Mouse (Mus musculus) adrenal gland, postnatal 10 days (tissue): ENCODE results near the gene Ttc25. TPM values are rescaled to one million over a fixed set of nuclear protein-coding genes. Genes with fewer than 3 reads are reported as not detected.
"Not testable (repeated sequence)": the region's sequence is repeated elsewhere in the genome, so short reads cannot be mapped to it uniquely, and the experiment has no call there.

Experiments used
- DNase-seq: peaks from one replicate; pipeline ENCODE4 v3.0.0; 2021; ENCODE audit warnings: mixed read lengths
- total RNA-seq, 2 experiments: library from RNA; stranded (reverse); gene quantifications; 2 replicates each; pipeline ENCODE4 v1.2.3; 2021

The Ttc25 gene
- total RNA-seq, 2 experiments from 2014 or later, result 1.4 to 1.6 TPM

- DNase-seq, result no peak
These were observed 16.8 kb upstream of the Ttc25 start for GRCm38 (mm10) chr11:100528375-100529165.

- DNase-seq, result no peak
These were observed 11.5 kb upstream of the Ttc25 start for GRCm38 (mm10) chr11:100533871-100534270.

DNA sequence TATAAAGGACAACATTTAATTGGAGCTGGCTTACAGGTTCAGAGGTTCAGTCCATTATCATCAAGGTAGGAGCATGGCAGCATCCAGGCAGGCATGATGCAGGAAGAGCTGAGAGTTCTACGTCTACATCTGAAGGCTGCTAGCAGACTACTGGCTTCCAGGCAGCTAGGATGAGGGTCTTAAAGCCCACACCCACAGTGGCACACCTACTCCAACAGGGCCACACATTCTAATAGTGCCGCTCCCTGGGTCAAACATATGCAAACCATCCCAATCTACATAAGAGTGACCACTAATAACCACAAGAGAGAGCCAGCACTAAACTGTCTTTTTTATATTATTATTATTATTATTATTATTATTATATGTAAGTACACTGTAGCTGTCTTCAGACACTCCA lies 11.0 kb upstream of the Ttc25 start:
- DNase-seq, result not testable (repeated sequence)

DNA sequence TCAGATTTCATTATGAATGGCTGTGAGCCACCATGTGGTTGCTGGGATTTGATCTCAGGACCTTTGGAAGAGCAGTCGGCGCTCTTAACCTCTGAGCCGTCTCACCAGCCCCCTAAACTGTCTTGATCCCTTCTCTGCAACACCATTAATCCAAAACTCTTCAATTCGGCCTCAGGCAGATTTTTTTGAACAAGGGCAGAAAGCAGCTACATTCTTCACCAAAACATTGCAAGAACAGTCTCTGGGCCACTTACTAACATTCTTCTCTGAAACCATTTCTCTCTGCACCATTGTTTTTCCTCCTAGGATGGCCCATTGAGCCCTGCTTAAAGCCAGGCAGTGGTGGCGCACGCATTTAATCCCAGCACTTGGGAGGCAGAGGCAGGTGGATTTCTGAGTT lies 10.6 kb upstream of the Ttc25 start:
- DNase-seq, result not testable (repeated sequence)

- no peak for DNase-seq
These were observed 9.4 kb upstream of the Ttc25 start for GRCm38 (mm10) chr11:100535996-100536395.

DNA sequence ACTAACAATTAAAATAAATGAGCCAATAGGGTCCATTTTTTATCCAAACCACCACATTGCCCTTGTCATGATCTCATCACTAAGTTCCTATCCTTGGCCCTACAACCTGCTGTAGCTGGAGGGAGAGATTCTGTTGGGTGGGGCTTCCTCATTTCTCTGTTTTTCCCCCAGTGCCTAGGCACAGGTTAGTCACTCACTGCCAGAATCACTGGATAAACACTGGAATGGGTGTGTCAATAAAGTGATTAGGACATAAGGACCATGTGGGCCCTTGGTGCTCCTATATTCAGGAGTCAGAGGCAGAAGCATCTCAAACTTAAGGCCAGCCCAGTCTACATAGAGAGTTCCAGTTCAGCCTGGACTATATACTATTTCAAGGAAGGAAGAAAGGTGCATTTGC lies 8.9 kb upstream of the Ttc25 start:
- no peak for DNase-seq

DNA sequence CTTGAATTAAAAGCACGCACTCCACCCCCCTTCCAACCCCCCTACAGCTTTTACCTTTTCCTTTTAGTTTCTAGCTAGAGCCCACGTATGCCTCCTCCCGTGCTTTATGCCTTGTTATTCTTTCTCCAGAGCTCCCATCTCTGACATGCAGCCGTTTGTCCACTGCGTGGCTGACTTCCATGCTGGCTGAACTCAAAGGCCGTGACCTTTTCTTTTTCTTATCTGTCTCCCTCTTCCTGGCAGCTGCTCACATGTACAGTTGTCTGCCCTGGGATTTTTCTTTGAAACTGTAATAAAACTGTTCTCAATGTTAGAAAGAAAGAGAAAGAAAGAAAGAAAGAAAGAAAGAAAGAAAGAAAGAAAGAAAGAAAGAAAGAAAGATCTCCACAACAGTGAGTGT lies 4.4 kb upstream of the Ttc25 start:
- no peak for DNase-seq

GRCm38 (mm10) chr11:100541577-100541976 lies 3.8 kb upstream of the Ttc25 start:
- no peak for DNase-seq

GRCm38 (mm10) chr11:100545746-100546085 lies 309 bp downstream of the Ttc25 start:
- DNase-seq, result no peak

- DNase-seq, result no peak
These were observed 1.5 kb downstream of the Ttc25 start for GRCm38 (mm10) chr11:100546955-100547354.

DNA sequence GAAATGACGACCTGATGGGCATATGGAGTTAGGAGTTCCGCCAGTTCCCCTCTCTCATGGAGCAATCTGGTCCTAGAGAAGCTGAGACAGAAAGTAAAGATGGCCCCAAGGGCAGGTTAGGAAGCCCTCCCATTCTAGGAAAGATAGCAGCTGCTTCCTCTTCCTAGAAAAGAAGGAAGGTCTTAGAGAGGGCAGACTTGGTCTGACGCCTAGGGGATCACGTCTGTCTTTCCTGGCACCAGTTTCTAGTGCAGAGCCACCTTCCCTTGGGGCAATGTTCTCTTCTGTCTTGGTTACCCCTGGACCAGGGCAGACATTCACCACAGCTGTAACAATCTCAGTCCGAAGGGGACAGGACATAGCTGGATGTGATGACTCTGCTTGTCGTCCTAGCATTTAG lies 2.7 kb downstream of the Ttc25 start:
- DNase-seq, result no peak

DNA sequence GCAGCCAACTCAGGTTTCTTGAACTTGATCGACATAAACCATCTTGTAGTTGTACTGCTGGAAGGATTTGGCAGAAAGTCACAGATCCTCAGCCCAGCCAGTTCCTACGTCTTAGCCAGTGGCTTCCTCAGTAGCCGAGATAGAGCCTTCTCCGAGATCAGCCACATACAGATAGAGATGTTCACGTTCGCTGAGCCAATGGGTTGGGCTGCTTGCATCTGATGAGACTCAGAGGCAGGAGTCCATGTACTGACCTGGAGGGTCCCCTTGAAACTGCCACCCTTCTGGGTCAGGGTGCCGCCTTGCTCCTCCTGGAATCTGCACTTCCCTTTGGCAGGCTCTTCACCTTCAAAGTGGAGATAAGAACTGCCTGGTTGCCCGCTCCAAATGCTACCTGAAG lies 4.1 kb downstream of the Ttc25 start:
- DNase-seq, result no peak

GRCm38 (mm10) chr11:100550101-100550500 lies 4.7 kb downstream of the Ttc25 start:
- DNase-seq, result no peak

DNA sequence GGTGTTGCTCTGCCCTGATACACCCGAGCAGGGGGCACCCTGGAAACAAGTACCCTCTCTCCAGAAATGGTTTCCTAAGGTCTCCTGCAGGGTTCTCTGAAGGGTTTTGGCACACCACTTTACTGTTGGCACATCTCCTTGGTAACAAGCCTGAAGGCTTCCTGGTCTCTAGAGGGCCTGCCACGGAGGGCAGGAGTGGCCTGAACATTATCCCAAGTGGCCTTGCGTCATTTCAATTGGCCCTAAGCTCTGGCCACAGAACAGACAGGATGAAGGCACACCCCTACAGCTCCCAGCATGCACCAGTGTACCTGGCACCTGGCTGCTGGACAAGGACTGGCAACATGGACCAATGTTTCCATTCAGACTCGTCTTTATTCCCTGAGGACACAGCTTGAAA lies 7.4 kb downstream of the Ttc25 start:
- DNase-seq, result peak; percentile 68

DNA sequence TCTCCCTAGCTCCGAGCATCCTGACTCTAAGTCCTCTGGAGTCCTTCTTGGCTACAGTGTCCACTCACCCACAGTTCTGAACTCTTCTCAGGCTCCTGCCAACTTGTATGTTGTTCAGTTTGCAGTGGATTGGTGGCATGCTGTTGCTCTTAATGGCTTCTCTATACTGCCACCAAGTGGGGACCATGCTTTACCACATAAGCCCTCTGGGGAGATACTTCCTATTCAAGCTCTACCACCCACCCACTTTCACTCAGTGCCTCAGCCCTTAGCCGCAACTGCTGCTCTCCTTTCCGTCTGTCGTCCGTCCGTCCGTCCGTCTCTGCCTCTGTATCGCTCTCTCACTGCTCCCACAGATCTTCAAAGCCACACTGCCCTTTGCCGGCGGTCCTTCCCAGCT lies 10.2 kb downstream of the Ttc25 start:
- DNase-seq, result peak; percentile 73

GRCm38 (mm10) chr11:100557563-100557962 lies 12.2 kb downstream of the Ttc25 start:
- no peak for DNase-seq

- DNase-seq, result no peak
These were observed 14.1 kb downstream of the Ttc25 start for GRCm38 (mm10) chr11:100559476-100559875.

- peak; percentile 38 for DNase-seq
These were observed 16.3 kb downstream of the Ttc25 start for GRCm38 (mm10) chr11:100561748-100562147.

DNA sequence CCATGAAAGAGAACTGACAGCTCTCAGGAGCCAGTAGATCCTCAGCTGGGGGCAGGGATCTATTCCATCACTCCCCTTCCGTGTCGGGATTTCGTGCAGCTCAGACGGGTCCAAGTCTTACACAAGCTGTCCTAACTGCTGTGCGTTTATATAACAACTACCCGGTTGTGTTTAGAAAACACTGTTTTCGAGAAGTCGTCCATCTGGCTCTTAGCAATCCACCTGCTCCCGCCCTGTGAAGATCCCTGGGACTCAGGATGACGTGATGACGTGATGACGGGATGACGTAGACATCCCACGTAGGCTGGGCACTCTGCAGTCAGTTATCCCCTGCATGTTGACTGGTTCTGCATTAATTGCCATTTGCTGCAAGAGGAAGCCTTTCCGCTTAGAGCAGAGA lies 18.9 kb downstream of the Ttc25 start:
- DNase-seq, result no peak

DNA sequence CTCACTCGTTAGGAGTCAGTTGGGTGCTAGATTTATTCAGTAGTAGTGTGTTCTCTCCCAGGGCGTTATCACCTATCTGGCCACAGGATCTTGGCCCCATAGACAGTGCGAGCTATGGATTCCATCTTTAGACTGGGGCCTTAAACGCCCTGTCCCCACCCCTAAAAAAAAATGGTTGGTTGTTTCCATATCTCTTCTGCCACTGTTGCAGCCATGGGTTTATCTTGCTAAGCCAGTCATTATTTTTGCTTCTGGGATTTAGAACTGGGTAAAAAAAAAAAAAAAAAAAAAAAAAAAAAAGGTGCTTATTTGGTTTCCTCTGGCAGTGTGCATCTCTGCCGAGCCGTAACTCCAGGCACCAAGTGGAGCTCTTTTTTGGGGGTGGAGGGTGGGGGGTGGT lies 19.3 kb downstream of the Ttc25 start:
- no peak for DNase-seq

DNA sequence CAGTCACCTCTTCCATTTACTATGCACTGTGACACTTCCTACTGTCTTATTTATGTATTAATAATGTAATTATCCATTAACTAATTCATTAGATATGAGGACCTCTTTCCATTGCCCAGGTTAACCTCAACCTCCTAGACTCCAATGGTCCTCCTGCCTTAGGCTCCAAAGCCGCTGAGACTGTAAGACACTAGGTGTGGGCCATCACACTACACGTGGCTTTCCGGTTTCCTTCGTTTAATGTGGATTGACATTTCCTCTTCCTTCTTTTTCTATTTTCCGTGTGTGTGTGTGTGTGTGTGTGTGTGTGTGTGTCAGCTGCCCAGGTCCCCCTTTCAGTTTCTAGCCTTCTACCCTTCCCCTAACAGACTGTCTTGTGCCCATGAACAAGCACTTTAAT lies 21.8 kb downstream of the Ttc25 start:
- DNase-seq, result no peak

GRCm38 (mm10) chr11:100567815-100568245 lies 22.4 kb downstream of the Ttc25 start:
- no peak for DNase-seq

DNA sequence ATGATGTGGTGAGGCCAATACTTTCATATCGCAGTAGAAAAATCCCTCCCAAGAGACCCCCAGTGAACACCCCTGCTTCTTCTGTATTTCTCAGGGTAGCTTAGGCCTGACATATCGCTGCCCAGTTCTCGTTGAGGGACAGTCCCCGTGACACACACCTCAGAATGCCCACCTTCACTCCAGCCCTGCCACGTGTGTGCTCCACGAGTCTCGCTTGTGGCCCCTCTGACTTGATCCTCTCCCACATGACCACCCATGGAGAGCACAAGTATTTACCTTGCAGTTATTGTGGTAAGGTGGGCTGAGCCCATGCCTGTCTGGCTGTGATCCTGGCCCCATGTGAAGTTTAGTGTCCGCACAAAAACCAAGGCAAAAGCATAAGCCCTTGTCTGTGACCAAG lies 23.3 kb downstream of the Ttc25 start:
- DNase-seq, result no peak

DNA sequence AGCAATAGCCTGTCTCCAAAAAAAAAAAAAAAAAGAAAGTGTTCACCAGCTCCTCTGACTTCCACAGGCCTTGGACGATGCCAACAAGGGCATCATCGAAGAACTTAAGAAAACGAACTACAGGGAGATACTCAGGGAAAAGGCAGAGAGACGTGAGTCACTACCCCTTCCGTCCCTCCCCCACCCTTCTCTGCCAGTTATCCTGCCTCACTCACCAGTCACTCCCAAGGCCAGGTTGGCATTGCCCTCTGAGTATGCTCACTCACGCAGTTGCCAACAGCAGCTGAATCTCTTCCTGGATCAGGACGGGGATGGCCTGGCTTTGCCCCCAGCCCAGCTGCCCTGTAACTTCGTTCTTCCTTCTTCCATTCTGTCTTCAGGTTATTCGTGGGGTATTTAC lies 24.4 kb downstream of the Ttc25 start:
- DNase-seq, result peak; percentile 82
